Mouse (Mus musculus) layer of hippocampus, adult 18-20 months (tissue): ENCODE measurements around the gene Olfr118. TPM values are rescaled to one million over a fixed set of nuclear protein-coding genes. Genes with fewer than 3 reads are reported as not detected.
"Not testable (repeated sequence)": the region's sequence is repeated elsewhere in the genome, so short reads cannot be mapped to it uniquely, and the experiment has no call there.

Experiments
- DNase-seq, 2 experiments: peaks; one replicate each; pipeline ENCODE4 v3.0.0; 2022; ENCODE audit warnings: low spot score in 2 of 2
- long read RNA-seq: library from polyadenylated mRNA; stranded (forward); transcript quantifications from one replicate; pipeline ENCODE4 v2.0.0, GENCODE M21; 2021
- total RNA-seq, 2 experiments: library from RNA; stranded (reverse); gene quantifications; 2 replicates each; pipeline ENCODE4 v1.2.3; 2021

Gene Olfr118
- total RNA-seq: not detected
- long read RNA-seq: 0 reads

GRCm38 (mm10) chr17:37666688-37667087, at the start of gene Olfr118:
Gene Olfr118, plus strand, starts transcription at chr17:37666988.
- DNase-seq: no peak

GRCm38 (mm10) chr17:37627009-37627408, 39.8 kb upstream of the Olfr118 start, which contains the start of the genes Olfr115 and Olfr116:
Gene Olfr115, minus strand, starts transcription at chr17:37627109.
Gene Olfr116, minus strand, starts transcription at chr17:37627199.
- DNase-seq: no peak

DNA sequence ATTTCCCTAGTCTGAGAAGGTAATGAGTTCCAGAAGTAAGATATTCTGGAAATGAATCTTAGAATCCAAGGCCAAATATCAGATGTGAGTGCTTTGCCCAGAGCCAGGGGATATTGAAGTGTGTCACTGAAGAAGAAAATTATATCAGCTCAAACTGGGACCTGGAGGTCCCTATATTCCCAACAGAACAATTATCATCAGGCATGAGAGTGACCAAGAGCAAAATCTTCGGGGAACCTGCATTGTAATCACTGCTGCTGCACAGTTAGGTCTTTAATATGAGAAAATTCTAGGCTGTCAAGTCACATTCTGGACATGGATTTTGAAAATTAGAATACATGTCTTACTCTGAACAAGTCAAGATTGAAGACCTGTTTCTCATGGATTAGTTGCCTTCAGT, 3.1 kb upstream of the Olfr118 start, which contains the start of gene Olfr117:
Olfr117 (minus strand) TSS at position 101 of the 400 bp plus-strand sequence.
- no peak for DNase-seq

GRCm38 (mm10) chr17:37696264-37696663, 29.5 kb downstream of the Olfr118 start, which contains the start of gene Olfr119:
Gene Olfr119, plus strand, starts transcription at chr17:37696564.
- not testable (repeated sequence) for DNase-seq

DNA sequence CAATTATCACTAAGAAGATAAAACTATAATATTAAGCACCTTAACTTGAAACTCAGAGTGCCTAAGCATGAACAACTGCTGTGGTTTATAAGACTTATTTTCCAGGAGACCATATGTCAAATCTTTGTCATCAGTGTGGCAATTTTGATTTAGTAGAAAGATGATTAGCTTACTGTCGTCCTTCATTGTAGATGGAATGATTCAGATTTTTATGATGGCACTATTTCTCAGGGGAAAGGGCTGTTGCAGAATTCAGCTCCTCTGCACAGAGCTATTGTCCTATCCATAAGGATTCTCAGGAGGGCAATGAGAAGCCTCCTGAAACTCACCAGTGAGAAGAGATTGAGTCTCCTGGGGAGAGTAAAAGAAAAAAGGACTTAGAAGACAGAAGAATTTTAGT, 54.7 kb downstream of the Olfr118 start, which contains the start of gene Olfr120:
Olfr120 (plus strand) TSS at position 301 of the 400 bp plus-strand sequence.
- no peak for DNase-seq

Other genes with a start within 250 kb of the Olfr118 start
- not detected for gene Olfr108, start 221.5 kb upstream of the Olfr118 start, total RNA-seq
- not detected for gene Olfr109, start 208.1 kb upstream of the Olfr118 start, total RNA-seq
- not detected for gene H2-M2, start 183.4 kb upstream of the Olfr118 start, total RNA-seq
- gene Olfr110, start 174.5 kb upstream of the Olfr118 start, total RNA-seq: not detected
- not detected for gene Olfr111, start 159.0 kb upstream of the Olfr118 start, total RNA-seq
- gene Olfr112, start 97.5 kb upstream of the Olfr118 start, total RNA-seq: not detected
- not detected for gene Olfr113, start 89.3 kb upstream of the Olfr118 start, total RNA-seq
- not detected for gene Olfr114, start 74.2 kb upstream of the Olfr118 start, total RNA-seq
- gene Olfr115, start 39.9 kb upstream of the Olfr118 start, total RNA-seq: not detected
- gene Olfr116, start 39.8 kb upstream of the Olfr118 start, total RNA-seq: not detected
- not detected for gene Olfr117, start 3.2 kb upstream of the Olfr118 start, total RNA-seq
- gene Olfr119, start 29.6 kb downstream of the Olfr118 start, total RNA-seq: not detected
- gene Olfr120, start 54.8 kb downstream of the Olfr118 start, total RNA-seq: not detected
- not detected for gene Olfr121, start 81.9 kb downstream of the Olfr118 start, total RNA-seq
- not detected for gene Olfr122, start 101.6 kb downstream of the Olfr118 start, total RNA-seq
- gene Olfr123, start 126.5 kb downstream of the Olfr118 start, total RNA-seq: not detected
- not detected for gene Olfr124, start 132.9 kb downstream of the Olfr118 start, total RNA-seq
- not detected for gene Olfr125, start 166.0 kb downstream of the Olfr118 start, total RNA-seq
- gene Olfr126, start 180.5 kb downstream of the Olfr118 start, total RNA-seq: not detected
- not detected for gene Olfr127, start 233.4 kb downstream of the Olfr118 start, total RNA-seq